ENCODE assay signal across 11 mouse cellular contexts in the genomic region with DNA sequence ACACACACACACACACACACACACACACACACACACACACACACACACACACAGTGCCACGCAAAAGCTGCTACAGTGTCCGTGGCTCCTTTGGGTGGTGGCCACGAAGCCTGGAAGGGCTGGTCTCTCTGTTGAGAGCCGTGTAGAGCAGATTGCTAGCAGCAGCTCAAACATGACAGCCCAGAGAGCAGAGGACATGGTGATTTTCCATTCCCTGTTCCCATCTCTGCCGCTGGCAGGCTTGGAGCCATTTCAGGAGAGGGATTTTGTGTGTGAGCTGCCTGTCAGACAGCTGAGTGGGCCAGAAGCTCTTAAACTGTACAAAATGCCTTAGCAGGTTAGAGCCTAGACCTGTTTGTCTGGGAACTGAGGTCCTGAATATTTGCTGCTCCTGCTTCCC. TPM values are rescaled to one million over a fixed set of nuclear protein-coding genes. Genes with fewer than 3 reads are reported as not detected.
DNase-seq lines count a peak whose midpoint lies in the region; ATAC-seq and TF ChIP-seq lines count a peak whose summit lies in the region.
"Had no signal": no experiment of that assay in that cellular context is flagged by ENCODE, and none has a peak within 500 bp of the region (broad histone marks: within the 10 kb centered on the region; RNA-seq: fewer than 3 reads in every experiment).

No protein-coding gene starts in this region.

- H3K9me3 ChIP-seq in heart, embryonic 11.5 days (replicated peaks; ENCODE audit: control insufficient read depth, low read length): no peaks in the 10 kb centered on the region
- no peaks in the 10 kb centered on the region for H3K9me3 ChIP-seq in lung, embryonic 14.5 days (ENCODE audit: low read depth, low read length)
- no peaks in the 10 kb centered on the region for H3K9me3 ChIP-seq in midbrain, embryonic 13.5 days

- WGBS in heart, embryonic 11.5 days (ENCODE audit: insufficient replicate concordance): 45% methylated on average over 5 of the region's 5 CpGs
- 57% methylated on average over 5 of the region's 5 CpGs for WGBS in lung, embryonic 14.5 days
- 52% methylated on average over 5 of the region's 5 CpGs for WGBS in midbrain, embryonic 13.5 days

- H3K27me3 ChIP-seq in heart, embryonic 11.5 days (ENCODE audit: control insufficient read depth, insufficient read depth, low read length): no peaks in the 10 kb centered on the region
- no peaks in the 10 kb centered on the region for H3K27me3 ChIP-seq in lung, embryonic 14.5 days (ENCODE audit: insufficient read depth, low read length)
- H3K27me3 ChIP-seq in midbrain, embryonic 13.5 days: no peaks in the 10 kb centered on the region

- H3K27ac ChIP-seq in heart, embryonic 11.5 days (ENCODE audit: low read depth, low read length): peak overlapping the region; percentile 80
- peak overlapping the region; percentile 48; the same call in 1 of the 2 replicates for H3K27ac ChIP-seq in lung, embryonic 14.5 days (ENCODE audit: low read depth)
- H3K27ac ChIP-seq in midbrain, embryonic 13.5 days: peak overlapping the region; percentile 67
- H3K27ac ChIP-seq: macrophage had no signal

- no peak overlapping the region for H3K9ac ChIP-seq in heart, embryonic 11.5 days (ENCODE audit: low read depth, low read length)
- no peak overlapping the region for H3K9ac ChIP-seq in lung, embryonic 14.5 days
- H3K9ac ChIP-seq in midbrain, embryonic 13.5 days (replicated peaks): no peak overlapping the region

- H3K4me1 ChIP-seq in heart, embryonic 11.5 days (ENCODE audit: control insufficient read depth, insufficient read depth, low read length): peaks cover 63% of the 10 kb centered on the region
- H3K4me1 ChIP-seq in lung, embryonic 14.5 days (ENCODE audit: insufficient read depth): no peaks in the 10 kb centered on the region; the same call in 1 of the 2 replicates
- peaks cover 56% of the 10 kb centered on the region for H3K4me1 ChIP-seq in midbrain, embryonic 13.5 days (replicated peaks)

- no peak for ATAC-seq in heart, embryonic 11.5 days (replicated peaks; ENCODE audit: insufficient number of reproducible peaks, low FRiP score, low TSS enrichment)
- ATAC-seq in lung, embryonic 14.5 days (ENCODE audit: insufficient read depth): no peak
- no peak for ATAC-seq in midbrain, embryonic 13.5 days
- ATAC-seq in inflammation-experienced regulatory T-cells, adult 6 months: no peak
- ATAC-seq: activated CD4-positive, CD25-positive, alpha-beta regulatory T cell, adult 4 months had no signal

- no peak overlapping the region for H3K4me3 ChIP-seq in heart, embryonic 11.5 days (ENCODE audit: low read depth, low read length)
- no peak overlapping the region for H3K4me3 ChIP-seq in lung, embryonic 14.5 days (ENCODE audit: low read depth, low read length)
- no peak overlapping the region for H3K4me3 ChIP-seq in midbrain, embryonic 13.5 days (replicated peaks)

- no peak overlapping the region for H3K4me2 ChIP-seq in heart, embryonic 11.5 days
- H3K4me2 ChIP-seq in lung, embryonic 14.5 days: no peak overlapping the region
- H3K4me2 ChIP-seq in midbrain, embryonic 13.5 days (replicated peaks): no peak overlapping the region

- no peak for TF ChIP-seq CTCF in lung, embryonic 14.5 days (IDR thresholded peaks at IDR 0.05; ENCODE audit: low read depth)

- no peaks in the 10 kb centered on the region for H3K36me3 ChIP-seq in heart, embryonic 11.5 days (ENCODE audit: control insufficient read depth, insufficient read depth, low read length)
- H3K36me3 ChIP-seq in lung, embryonic 14.5 days (ENCODE audit: insufficient read depth): peaks cover 6% of the 10 kb centered on the region; the same call in 1 of the 2 replicates
- no peaks in the 10 kb centered on the region for H3K36me3 ChIP-seq in midbrain, embryonic 13.5 days

- DNase-seq in heart, adult 8-10 months (ENCODE audit: low spot score): no peak
- no peak for DNase-seq in lung, embryonic 14.5 days
- DNase-seq in lung, adult 18-20 months: no peak
- peak; percentile 47 for DNase-seq in heart, postnatal 4 days
- no peak for DNase-seq in MN1 (ENCODE audit: low spot score)
- DNase-seq: kidney, adult 2 months had no signal

RNA-seq across cellular contexts. Expression of a gene that starts 20.1 kb away (rescaled TPM):
- 4.6 and 5.3 TPM in 2 replicates for polyA plus RNA-seq in heart, embryonic 11.5 days (2014; fragmentation: Nextera tagmentation; extraction: Ambion mirVana)
- under 1 TPM; 0.22 to 0.57 (median 0.48) TPM for total RNA-seq in heart, adult 8-10 months (2022)
- 6.9 and 7.6 TPM in 2 replicates for polyA plus RNA-seq in lung, embryonic 14.5 days (2014; fragmentation: Nextera tagmentation; extraction: Ambion mirVana)
- total RNA-seq in heart, postnatal 4 days (2021): 1 to 10 TPM; 3.3 to 3.8 TPM
- 6.6 and 7.2 TPM in 2 replicates for polyA plus RNA-seq in midbrain, embryonic 13.5 days (2015; fragmentation: Nextera tagmentation; extraction: Ambion mirVana)
- under 1 TPM in 1 of 3 experiments, not detected in 2; 0.16 TPM for polyA plus RNA-seq in inflammation-experienced regulatory T-cells, adult 6 months (2017; shearing (Covaris generic))
- polyA plus RNA-seq: activated CD4-positive, CD25-positive, alpha-beta regulatory T cell, adult 4 months; macrophage had no signal

RNA-seq across cellular contexts. Expression of a gene that starts 34.6 kb away (rescaled TPM):
- not detected in 2 replicates for polyA plus RNA-seq in heart, embryonic 11.5 days (2014; fragmentation: Nextera tagmentation; extraction: Ambion mirVana)
- total RNA-seq in heart, adult 8-10 months (2022): not detected
- polyA plus RNA-seq in lung, embryonic 14.5 days (2014; fragmentation: Nextera tagmentation; extraction: Ambion mirVana): not detected in 2 replicates
- total RNA-seq in heart, postnatal 4 days (2021): not detected
- not detected in 2 replicates for polyA plus RNA-seq in midbrain, embryonic 13.5 days (2015; fragmentation: Nextera tagmentation; extraction: Ambion mirVana)
- not detected for polyA plus RNA-seq in inflammation-experienced regulatory T-cells, adult 6 months (2017; shearing (Covaris generic))
- polyA plus RNA-seq: activated CD4-positive, CD25-positive, alpha-beta regulatory T cell, adult 4 months; kidney, adult 2 months; macrophage had no signal

RNA-seq across cellular contexts. Expression of a gene that starts 38.1 kb away (rescaled TPM):
- 23.2 and 25.1 TPM in 2 replicates for polyA plus RNA-seq in heart, embryonic 11.5 days (2014; fragmentation: Nextera tagmentation; extraction: Ambion mirVana)
- total RNA-seq in heart, adult 8-10 months (2022): 1 to 10 TPM in 3 of 4 experiments, under 1 TPM in 1; 0.87 to 2.2 (median 1.4) TPM
- polyA plus RNA-seq in lung, embryonic 14.5 days (2014; fragmentation: Nextera tagmentation; extraction: Ambion mirVana): 28.1 and 32.9 TPM in 2 replicates
- total RNA-seq in heart, postnatal 4 days (2021): 10 to 100 TPM; 10.4 to 12.0 TPM
- polyA plus RNA-seq in midbrain, embryonic 13.5 days (2015; fragmentation: Nextera tagmentation; extraction: Ambion mirVana): 20.9 and 24.2 TPM in 2 replicates
- polyA plus RNA-seq in inflammation-experienced regulatory T-cells, adult 6 months (2017; shearing (Covaris generic)): not detected

Comparison
In these comparisons a context has a peak if more than half of its experiments do, and no peak if none do; other contexts are left out.
1. RNA of a gene that starts 38.1 kb away (polyA plus RNA-seq): 28.1 to 32.9 TPM in lung, embryonic 14.5 days, 23.2 to 25.1 TPM in heart, embryonic 11.5 days and 20.9 to 24.2 TPM in midbrain, embryonic 13.5 days; not detected in inflammation-experienced regulatory T-cells, adult 6 months; every median in the first group is over 10 times any median in the second.
2. Peak in every context shown above with its lines, with median percentiles within 50 percentile points of each other: H3K27ac ChIP-seq.